Mouse (Mus musculus) heart, embryonic 16.5 days (tissue): ENCODE measurements around the gene Pkmyt1. TPM values are rescaled to one million over a fixed set of nuclear protein-coding genes. Genes with fewer than 3 reads are reported as not detected.

Experiments
- ATAC-seq: fragments of 200-750 bp; cut with Nextera tagmentation; replicated peaks from 2 replicates; pipeline ENCODE4 v1.8.0; 2017; ENCODE audit warnings: moderate number of reproducible peaks; ENCODE audit not compliant: insufficient read depth, low FRiP score; ENCODE audit errors: extremely low read depth
- H3K27ac ChIP-seq: fragments of 300-500 bp; sonication (generic); 2 replicates; pipeline ENCODE4 v1.5.1; 2014; ENCODE audit warnings: mild to moderate bottlenecking, low read length, control low read depth, moderate library complexity
- H3K27me3 ChIP-seq: fragments of 300-500 bp; sonication (generic); 2 replicates; pipeline ENCODE4 v1.6.1; 2014; ENCODE audit warnings: low read length, mixed read lengths; ENCODE audit not compliant: control insufficient read depth, insufficient read depth
- H3K36me3 ChIP-seq: fragments of 300-500 bp; sonication (generic); 2 replicates; pipeline ENCODE4 v1.6.1; 2014; ENCODE audit not compliant: control insufficient read depth, insufficient read depth
- H3K4me1 ChIP-seq: fragments of 300-500 bp; sonication (generic); 2 replicates; pipeline ENCODE4 v1.6.1; 2014; ENCODE audit warnings: low read length, mixed read lengths; ENCODE audit not compliant: control insufficient read depth, insufficient read depth
- H3K4me2 ChIP-seq: fragments of 300-500 bp; sonication (generic); 2 replicates; pipeline ENCODE4 v1.6.1; 2014; ENCODE audit warnings: low read depth, mild to moderate bottlenecking, control low read depth, low read length
- H3K4me3 ChIP-seq: fragments of 300-500 bp; sonication (generic); 2 replicates; pipeline ENCODE4 v1.5.1; 2014; ENCODE audit warnings: mild to moderate bottlenecking, control low read depth, low read length
- H3K9ac ChIP-seq: fragments of 300-500 bp; sonication (generic); 2 replicates; pipeline ENCODE4 v1.6.1; 2014; ENCODE audit warnings: low read length, control low read depth
- H3K9me3 ChIP-seq: fragments of 300-500 bp; sonication (generic); replicated peaks from 2 replicates; pipeline ENCODE4 v1.6.1; 2016; ENCODE audit warnings: low read length; ENCODE audit not compliant: control insufficient read depth
- WGBS: fragments of 180-500 bp; shearing (Covaris S2); extraction: QIAGEN DNeasy Blood & Tissue Kit; methylation state at CpG from one replicate; pipeline ENCODE4 v1.1.7; 2014; 5-methylcytosine and 5-hydroxymethylcytosine counted together
- polyA plus RNA-seq: library from polyadenylated mRNA; unstranded; fragments of >200 nt; fragmentation: Nextera tagmentation; extraction: Ambion mirVana; gene quantifications from 2 replicates; pipeline ENCODE4 v1.2.1, GENCODE M21; 2015

Pkmyt1 gene
- polyA plus RNA-seq, 1 experiment from 2014 or later = 33.3 TPM

DNA sequence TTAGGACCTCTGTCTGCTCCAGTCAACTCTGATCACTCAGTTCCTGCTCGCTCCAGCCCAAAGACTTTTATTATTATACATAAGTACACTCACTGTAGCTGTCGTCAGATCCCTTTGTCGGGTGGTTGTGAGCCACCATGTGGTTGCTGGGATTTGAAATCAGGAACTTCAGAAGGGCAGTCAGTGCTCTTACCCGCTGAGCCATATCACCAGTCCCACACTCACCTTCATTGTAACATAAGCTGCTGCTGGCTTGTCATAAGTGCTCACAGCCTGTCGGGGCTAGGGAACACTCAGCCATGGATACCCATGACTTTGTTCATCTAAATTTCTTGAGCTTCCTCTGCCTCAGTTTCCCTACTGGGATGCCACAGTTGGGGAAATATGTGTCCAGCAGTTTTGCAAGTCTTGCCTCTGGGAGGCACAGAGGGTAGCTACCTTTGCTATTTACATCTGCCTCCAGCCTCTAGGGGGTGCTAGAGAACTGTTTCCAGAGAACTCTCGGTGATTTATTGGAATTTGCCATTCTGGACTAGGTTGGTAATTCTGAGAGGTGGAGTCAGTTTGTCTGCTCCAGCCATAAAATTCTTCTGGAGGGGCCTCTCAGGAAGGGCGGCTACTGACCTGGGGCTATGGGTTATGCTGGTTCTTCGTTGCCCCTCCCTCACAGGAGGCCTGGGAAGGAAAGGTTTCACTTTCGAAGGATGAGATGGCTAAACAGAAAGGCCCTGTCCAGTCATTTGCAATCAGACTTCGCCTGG lies 22.7 kb downstream of the Pkmyt1 start:
- no peak overlapping the region for H3K27ac ChIP-seq
- peaks cover 13% of the 10 kb centered on the region for H3K4me1 ChIP-seq
- H3K9ac ChIP-seq = peak overlapping the region; percentile 49; the same call in 1 of the 2 replicates
- peaks cover 37% of the 10 kb centered on the region for H3K27me3 ChIP-seq
- no peaks in the 10 kb centered on the region for H3K9me3 ChIP-seq
- peak overlapping the region; percentile 59 for H3K4me2 ChIP-seq
- 27% methylated on average over 10 of the region's 10 CpGs for WGBS
- peak overlapping the region; percentile 38 for H3K4me3 ChIP-seq
- H3K36me3 ChIP-seq = peaks cover 11% of the 10 kb centered on the region
- 0 out of 2 replicates have a peak, but pooled peaks have one; percentile 32 for ATAC-seq

DNA sequence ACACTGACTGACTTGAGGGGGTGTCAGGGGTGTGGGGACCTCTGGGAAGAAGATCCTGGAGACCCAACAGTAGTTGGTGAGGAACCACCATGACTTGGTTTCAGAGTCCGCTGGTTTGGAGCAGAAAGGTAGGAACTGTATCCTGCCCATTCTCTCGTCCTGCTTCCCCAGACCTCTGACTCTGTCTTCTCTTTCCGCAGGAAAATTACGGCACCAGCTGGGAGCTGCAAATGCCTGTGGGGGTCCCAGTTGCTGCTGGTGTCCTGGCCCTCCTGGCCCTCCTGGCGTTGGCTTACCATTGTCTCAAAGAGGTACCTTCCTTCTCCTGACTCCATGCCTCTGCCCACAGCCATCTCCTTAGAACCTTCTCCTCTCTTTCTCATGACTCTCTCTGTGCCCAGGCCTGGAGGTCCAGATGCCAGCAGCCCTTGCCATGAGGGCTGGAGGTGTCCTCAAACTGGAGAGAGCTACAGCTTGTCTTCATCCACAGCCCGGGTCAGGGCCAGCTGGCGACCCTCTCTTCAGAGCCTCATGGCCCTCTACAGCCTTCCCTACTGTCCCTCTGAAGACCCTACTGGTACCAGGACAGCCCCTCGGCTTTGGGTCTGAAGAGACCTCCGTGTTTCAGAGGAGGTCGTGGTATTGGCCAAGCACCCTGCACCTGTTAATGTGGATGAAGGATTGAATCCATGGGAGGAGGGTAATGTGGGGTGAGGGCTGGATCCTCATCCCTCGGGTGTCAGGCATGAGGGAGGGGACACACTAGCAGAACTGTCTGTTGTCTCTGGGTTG lies 23.5 kb downstream of the Pkmyt1 start:
- Histone ChIP-seq H3K4me3 (peak overlapping the region; percentile 38), H3K27ac (no peak overlapping the region), H3K9ac (peak overlapping the region; percentile 49; the same call in 1 of the 2 replicates), H3K36me3 (peaks cover 14% of the 10 kb centered on the region), H3K4me2 (peak overlapping the region; percentile 59), H3K4me1 (peaks cover 13% of the 10 kb centered on the region), H3K27me3 (peaks cover 30% of the 10 kb centered on the region), H3K9me3 (no peaks in the 10 kb centered on the region)
- ATAC-seq = no peak
- 74% methylated on average over 11 of the region's 11 CpGs for WGBS

DNA sequence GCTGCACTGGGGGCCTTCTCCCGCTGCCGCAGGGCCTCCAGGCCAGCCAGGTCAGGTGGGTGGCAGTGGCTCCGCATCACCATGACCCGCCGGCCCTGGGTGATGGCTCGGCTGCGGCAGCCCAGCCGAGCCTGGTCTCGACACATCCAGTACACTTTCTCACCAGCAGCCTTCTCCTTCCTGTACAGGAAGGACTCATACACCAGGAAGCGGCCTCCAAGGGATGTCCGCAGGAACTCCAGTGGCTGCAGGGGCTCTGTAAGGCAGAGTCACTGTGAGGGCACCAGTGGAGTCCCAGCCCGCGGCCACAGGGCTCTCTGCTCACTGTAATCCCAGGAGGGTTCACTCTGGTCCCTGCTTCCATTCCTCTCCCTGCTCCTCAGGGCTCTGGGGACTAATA lies 29.6 kb downstream of the Pkmyt1 start:
- no peak overlapping the region for H3K9ac ChIP-seq
- H3K27ac ChIP-seq = peak overlapping the region; percentile 60; the same call in 1 of the 2 replicates
- no peak for ATAC-seq
- no peaks in the 10 kb centered on the region for H3K9me3 ChIP-seq
- peaks cover 54% of the 10 kb centered on the region for H3K36me3 ChIP-seq
- no peak overlapping the region for H3K4me2 ChIP-seq
- no peaks in the 10 kb centered on the region for H3K27me3 ChIP-seq
- H3K4me3 ChIP-seq = no peak overlapping the region
- H3K4me1 ChIP-seq = no peaks in the 10 kb centered on the region
- 88% methylated on average over 13 of the region's 13 CpGs for WGBS

DNA sequence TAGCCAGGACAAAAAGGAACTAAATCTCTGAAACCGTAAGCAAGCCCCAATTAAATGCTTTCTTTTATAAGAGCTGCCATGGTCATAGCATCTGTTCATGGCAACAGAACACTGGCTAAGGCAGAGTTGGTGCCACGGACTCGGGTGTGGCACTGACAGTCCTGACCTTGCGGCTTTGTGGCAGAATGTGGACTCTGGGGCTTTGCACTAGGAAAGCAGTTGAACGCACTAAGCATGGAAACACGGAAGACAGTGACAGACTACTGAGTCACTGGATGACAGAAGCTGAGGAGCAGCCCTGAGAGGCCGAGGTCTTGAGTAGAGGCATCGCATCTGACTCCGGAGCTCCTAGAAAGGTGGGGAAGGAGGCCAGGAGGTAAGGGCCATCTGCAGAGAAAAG lies 31.4 kb downstream of the Pkmyt1 start:
- WGBS = 93% methylated on average over 9 of the region's 9 CpGs
- no peak overlapping the region for H3K4me2 ChIP-seq
- no peak overlapping the region for H3K4me3 ChIP-seq
- no peak overlapping the region for H3K27ac ChIP-seq
- no peak overlapping the region for H3K9ac ChIP-seq
- no peak for ATAC-seq
- H3K9me3 ChIP-seq = no peaks in the 10 kb centered on the region
- H3K36me3 ChIP-seq = peaks cover 61% of the 10 kb centered on the region
- no peaks in the 10 kb centered on the region for H3K27me3 ChIP-seq
- H3K4me1 ChIP-seq = no peaks in the 10 kb centered on the region

DNA sequence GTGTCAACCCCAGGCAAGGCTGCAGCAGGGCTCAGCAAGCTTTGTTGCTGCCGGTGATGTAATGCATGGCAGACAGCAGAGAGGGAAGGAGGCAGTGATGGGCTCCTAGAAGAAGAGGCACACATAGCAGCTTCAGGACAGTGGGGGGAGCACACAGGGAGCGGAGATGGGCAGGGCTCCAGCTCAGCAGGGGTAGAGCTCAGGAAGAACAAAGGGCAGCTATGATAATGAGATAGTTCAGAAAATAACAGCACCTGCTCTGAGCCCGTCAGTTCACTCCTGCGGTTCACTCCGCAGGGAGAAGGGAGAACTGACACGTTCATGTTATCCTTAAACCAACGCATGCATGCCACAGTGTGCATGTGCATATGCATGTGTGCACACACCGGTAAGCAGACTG lies 32.7 kb downstream of the Pkmyt1 start:
- Histone ChIP-seq H3K4me1 (no peaks in the 10 kb centered on the region), H3K4me2 (no peak overlapping the region), H3K9ac (no peak overlapping the region), H3K27me3 (no peaks in the 10 kb centered on the region), H3K9me3 (no peaks in the 10 kb centered on the region), H3K4me3 (no peak overlapping the region), H3K36me3 (peaks cover 52% of the 10 kb centered on the region), H3K27ac (no peak overlapping the region)
- WGBS = 87% methylated on average over 8 of the region's 8 CpGs
- ATAC-seq = no peak

DNA sequence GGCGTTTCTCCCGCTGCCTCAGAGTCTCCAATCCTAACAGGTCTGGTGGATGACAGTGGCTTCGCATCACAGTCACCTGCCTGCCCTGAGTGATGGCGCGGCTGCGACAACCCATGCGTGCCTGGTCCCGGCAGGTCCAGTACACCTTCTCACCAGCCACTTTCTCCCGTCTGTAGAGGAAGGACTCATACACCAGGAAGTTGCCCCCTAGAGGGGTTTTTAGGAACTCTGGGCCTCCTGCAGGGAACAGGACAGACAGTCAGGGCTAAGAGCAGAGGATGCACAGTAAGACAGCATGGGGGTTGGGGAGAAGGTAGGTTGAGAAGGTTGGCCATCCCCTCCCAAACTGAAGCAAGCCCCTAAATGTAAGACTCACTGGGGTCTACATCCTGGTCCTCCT lies 34.1 kb downstream of the Pkmyt1 start:
- Histone ChIP-seq H3K4me3 (no peak overlapping the region), H3K4me1 (no peaks in the 10 kb centered on the region), H3K4me2 (no peak overlapping the region), H3K9ac (no peak overlapping the region), H3K9me3 (no peaks in the 10 kb centered on the region), H3K27me3 (no peaks in the 10 kb centered on the region), H3K36me3 (peaks cover 50% of the 10 kb centered on the region), H3K27ac (no peak overlapping the region)
- ATAC-seq = no peak
- 88% methylated on average over 9 of the region's 9 CpGs for WGBS

DNA sequence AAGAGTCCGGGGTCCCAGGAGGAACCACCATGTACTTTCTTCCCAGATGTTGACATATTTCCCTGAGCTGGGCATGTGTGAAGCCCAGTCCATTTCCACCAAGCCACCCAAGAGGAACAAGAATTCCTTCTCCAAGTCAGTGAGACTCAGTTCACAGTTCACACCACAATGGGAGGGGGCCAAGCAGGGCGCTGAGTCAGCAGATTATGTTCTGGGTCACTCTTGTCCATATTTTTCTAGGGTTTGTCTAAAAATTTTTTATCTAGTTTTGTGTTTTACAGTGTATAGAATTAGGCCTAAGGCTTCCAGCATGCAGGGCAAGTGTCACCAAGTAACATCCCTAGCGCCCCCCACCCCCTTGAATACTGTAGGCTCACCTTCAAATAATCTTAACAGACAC lies 35.0 kb downstream of the Pkmyt1 start:
- no peaks in the 10 kb centered on the region for H3K4me1 ChIP-seq

DNA sequence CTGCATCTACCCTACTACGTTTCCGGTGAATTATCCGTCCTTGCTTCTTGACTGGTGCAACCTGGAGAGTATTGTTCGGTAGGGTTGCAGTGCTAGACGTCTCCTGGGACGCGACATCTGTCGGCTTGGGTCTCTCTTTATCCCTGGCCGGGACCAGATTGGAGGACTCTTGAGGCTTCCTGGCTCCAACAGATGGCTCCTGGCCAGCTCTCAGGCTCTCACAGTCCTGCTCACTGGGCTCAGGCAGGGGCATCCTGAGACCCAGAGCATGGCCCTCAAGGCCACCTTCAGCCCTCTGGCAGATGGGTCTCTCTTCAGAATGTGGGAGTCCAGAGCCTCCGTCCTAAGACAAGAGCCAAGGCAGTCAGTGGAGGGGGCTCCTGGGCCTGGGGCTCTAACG lies 36.8 kb downstream of the Pkmyt1 start:
- H3K9me3 ChIP-seq = no peaks in the 10 kb centered on the region
- H3K9ac ChIP-seq = no peak overlapping the region
- H3K4me2 ChIP-seq = no peak overlapping the region
- no peak for ATAC-seq
- no peak overlapping the region for H3K4me3 ChIP-seq
- no peak overlapping the region for H3K27ac ChIP-seq
- H3K27me3 ChIP-seq = no peaks in the 10 kb centered on the region
- peaks cover 31% of the 10 kb centered on the region for H3K36me3 ChIP-seq
- 91% methylated on average over 11 of the region's 11 CpGs for WGBS
- no peaks in the 10 kb centered on the region for H3K4me1 ChIP-seq

More for the DNA sequence above, 35.0 kb downstream of the Pkmyt1 start:
- H3K36me3 ChIP-seq = peaks cover 42% of the 10 kb centered on the region
- H3K27me3 ChIP-seq = no peaks in the 10 kb centered on the region
- ATAC-seq = no peak
- no peak overlapping the region for H3K9ac ChIP-seq
- no peak overlapping the region for H3K4me3 ChIP-seq
- WGBS = 94% methylated on average over 3 of the region's 3 CpGs
- no peak overlapping the region for H3K27ac ChIP-seq
- no peaks in the 10 kb centered on the region for H3K9me3 ChIP-seq
- H3K4me2 ChIP-seq = no peak overlapping the region

DNA sequence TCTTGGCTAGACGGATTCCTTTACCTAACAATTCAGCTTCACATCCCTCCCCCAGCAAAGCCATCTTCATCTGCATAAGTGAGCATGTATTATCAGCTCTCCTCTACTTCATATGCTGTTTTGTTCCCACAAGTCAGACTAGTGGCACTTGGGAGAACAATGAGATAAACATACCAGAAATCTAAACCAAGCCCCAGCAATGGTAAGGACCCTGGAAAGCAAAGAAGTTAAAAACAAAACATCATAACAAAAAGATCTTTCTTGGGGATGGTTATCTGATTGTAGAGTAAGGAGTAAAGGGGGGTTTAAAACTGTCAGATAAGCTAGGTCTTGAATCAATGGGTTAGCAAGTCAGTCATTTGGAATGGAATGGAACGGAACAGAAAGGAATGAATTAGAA lies 44.4 kb downstream of the Pkmyt1 start:
- 20% methylated on average over 2 of the region's 2 CpGs for WGBS
- H3K4me3 ChIP-seq = peak overlapping the region; percentile 81
- H3K4me2 ChIP-seq = peak overlapping the region; percentile 84
- no peaks in the 10 kb centered on the region for H3K36me3 ChIP-seq
- no peaks in the 10 kb centered on the region for H3K27me3 ChIP-seq
- H3K4me1 ChIP-seq = peaks cover 7% of the 10 kb centered on the region
- H3K9ac ChIP-seq = peak overlapping the region; percentile 92
- no peaks in the 10 kb centered on the region for H3K9me3 ChIP-seq
- ATAC-seq = no peak
- H3K27ac ChIP-seq = no peak overlapping the region
